Mouse (Mus musculus): ENCODE measurements around the gene Asic2. TPM values are rescaled to one million over a fixed set of nuclear protein-coding genes. Genes with fewer than 3 reads are reported as not detected.

Gene Asic2
- total RNA-seq, 2 experiments from 2014 or later: not detected

GRCm38 (mm10) chr11:80838724-80839123, 1129.5 kb downstream of the Asic2 start:
- ATAC-seq (ENCODE audit: poor library complexity, severe bottlenecking): no peak

- no peak for ATAC-seq (ENCODE audit: poor library complexity, severe bottlenecking)
Observed at GRCm38 (mm10) chr11:80835841-80836240, 1132.4 kb downstream of the Asic2 start.

DNA sequence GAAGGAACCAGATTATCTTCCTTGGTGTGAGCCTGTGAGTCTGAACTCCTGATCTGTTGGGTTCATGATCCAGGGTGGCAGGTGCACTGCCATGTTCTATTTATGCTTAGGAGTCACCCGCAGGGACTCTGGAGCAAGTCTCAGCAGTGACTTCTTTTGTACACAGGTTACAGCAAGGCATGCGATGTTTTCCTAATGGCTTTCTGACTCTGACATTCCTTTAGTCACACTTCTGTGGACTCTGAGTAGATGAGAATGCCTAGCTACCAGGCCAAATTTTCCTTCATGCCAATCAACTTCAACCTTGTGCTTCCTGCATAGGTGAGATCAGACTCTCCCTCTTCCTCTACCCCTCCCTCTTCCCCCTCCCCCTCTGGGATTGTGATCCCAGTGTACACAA, 1132.9 kb downstream of the Asic2 start:
- no peak for ATAC-seq (ENCODE audit: poor library complexity, severe bottlenecking)

Other genes with a start within 250 kb of the Asic2 start
- gene 5530401A14Rik, start 107.8 kb downstream of the Asic2 start, total RNA-seq (2015): not detected in 2 replicates
- not detected in 2 replicates for gene 5530401A14Rik, start 107.8 kb downstream of the Asic2 start, total RNA-seq (2017)
- 45.4 and 58.9 TPM in 2 replicates for gene Ccl2, start 67.1 kb upstream of the Asic2 start, total RNA-seq (2015)
- 26.0 and 31.5 TPM in 2 replicates for gene Ccl2, start 67.1 kb upstream of the Asic2 start, total RNA-seq (2017)
- gene Gm17268, start 70.1 kb upstream of the Asic2 start, total RNA-seq (2015): not detected in 2 replicates
- not detected in 2 replicates for gene Gm17268, start 70.1 kb upstream of the Asic2 start, total RNA-seq (2017)
- gene Ccl7, start 77.3 kb upstream of the Asic2 start, total RNA-seq (2015): 0.74 TPM in 1 of 2 replicates, not detected in the other
- not detected in 2 replicates for gene Ccl7, start 77.3 kb upstream of the Asic2 start, total RNA-seq (2017)
- gene Ccl11, start 89.4 kb upstream of the Asic2 start, total RNA-seq (2015): not detected in 2 replicates
- not detected in 2 replicates for gene Ccl11, start 89.4 kb upstream of the Asic2 start, total RNA-seq (2017)
- gene Ccl12, start 133.4 kb upstream of the Asic2 start, total RNA-seq (2015): not detected in 2 replicates
- not detected in 2 replicates for gene Ccl12, start 133.4 kb upstream of the Asic2 start, total RNA-seq (2017)
- 0.50 TPM in 1 of 2 replicates, not detected in the other for gene Ccl8, start 146.7 kb upstream of the Asic2 start, total RNA-seq (2015)
- not detected in 2 replicates for gene Ccl8, start 146.7 kb upstream of the Asic2 start, total RNA-seq (2017)